Mouse (Mus musculus): ENCODE measurements at regions not wholly inside any gene's neighbourhood (a gene's known extent, or its start where the extent isn't known, plus 50 kb on each side); places are given as distances from the start of the nearest gene placed in this dataset.

DNA sequence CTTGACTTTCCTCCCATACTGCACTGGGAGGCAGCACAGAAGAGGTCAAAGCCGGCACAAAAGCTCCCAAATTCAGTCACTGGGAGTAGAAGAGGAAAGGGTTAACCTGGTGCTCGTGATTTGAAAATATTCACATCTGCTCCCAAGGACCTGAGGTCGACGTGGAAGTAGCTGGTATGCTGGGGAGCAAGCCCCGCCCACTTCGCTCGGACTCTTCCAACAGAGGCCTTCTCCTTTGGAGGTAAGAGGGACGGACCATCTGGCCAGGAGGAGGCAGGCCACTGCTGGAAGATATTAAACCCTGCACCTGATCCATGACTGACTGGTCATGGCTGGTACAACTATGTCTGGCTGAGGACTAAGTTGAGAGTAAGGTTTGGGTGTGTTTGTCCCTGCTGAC, 305.7 kb downstream of the Zfp706 start:
- no peaks in the 10 kb centered on the region for H3K9me3 ChIP-seq (replicated peaks; ENCODE audit: control insufficient read depth, low read length, poor library complexity, severe bottlenecking)
- H3K4me3 ChIP-seq (ENCODE audit: low read depth, low read length), result no peak overlapping the region
- 49% methylated on average over 8 of the region's 8 CpGs for WGBS
- no peak overlapping the region for H3K9ac ChIP-seq (ENCODE audit: low read depth, low read length)
- no peaks in the 10 kb centered on the region for H3K27me3 ChIP-seq (ENCODE audit: control insufficient read depth, insufficient read depth, low read depth, low read length)
- no peaks in the 10 kb centered on the region for H3K36me3 ChIP-seq (ENCODE audit: control insufficient read depth, insufficient read depth, low read length)
- ATAC-seq, result no peak
- H3K4me2 ChIP-seq (ENCODE audit: low read length), result no peak overlapping the region
- H3K27ac ChIP-seq (ENCODE audit: low read length), result no peak overlapping the region
- H3K4me1 ChIP-seq (ENCODE audit: control insufficient read depth, insufficient read depth, low read length), result no peaks in the 10 kb centered on the region

DNA sequence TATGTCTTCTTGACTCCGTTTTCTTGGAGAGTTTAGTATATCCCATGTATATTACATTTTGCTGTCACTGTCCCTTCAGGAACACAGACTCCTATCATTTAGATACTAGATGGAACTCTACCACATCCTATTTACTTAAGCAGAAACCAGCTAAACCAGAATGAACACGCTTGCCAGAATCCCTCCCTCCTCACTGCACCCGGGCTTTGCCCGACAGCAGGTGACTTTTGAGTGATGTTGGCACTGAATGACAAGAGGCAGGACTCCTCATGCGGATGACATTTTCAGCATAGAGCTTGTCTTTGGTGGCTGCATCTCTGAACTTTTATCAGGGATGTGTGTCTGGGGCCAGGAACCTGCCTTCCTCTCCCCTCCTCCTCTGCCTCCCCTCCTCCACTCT, 307.4 kb downstream of the Zfp706 start:
- no peak for ATAC-seq
- H3K4me3 ChIP-seq (ENCODE audit: low read depth, low read length), result no peak overlapping the region
- no peak overlapping the region for H3K9ac ChIP-seq (ENCODE audit: low read depth, low read length)
- WGBS, result 83% methylated on average over 5 of the region's 5 CpGs
- H3K4me2 ChIP-seq (ENCODE audit: low read length), result no peak overlapping the region
- H3K4me1 ChIP-seq (ENCODE audit: control insufficient read depth, insufficient read depth, low read length), result peaks cover 3% of the 10 kb centered on the region
- no peaks in the 10 kb centered on the region for H3K27me3 ChIP-seq (ENCODE audit: control insufficient read depth, insufficient read depth, low read depth, low read length)
- no peak overlapping the region for H3K27ac ChIP-seq (ENCODE audit: low read length)
- H3K36me3 ChIP-seq (ENCODE audit: control insufficient read depth, insufficient read depth, low read length), result no peaks in the 10 kb centered on the region
- H3K9me3 ChIP-seq (replicated peaks; ENCODE audit: control insufficient read depth, low read length, poor library complexity, severe bottlenecking), result no peaks in the 10 kb centered on the region

DNA sequence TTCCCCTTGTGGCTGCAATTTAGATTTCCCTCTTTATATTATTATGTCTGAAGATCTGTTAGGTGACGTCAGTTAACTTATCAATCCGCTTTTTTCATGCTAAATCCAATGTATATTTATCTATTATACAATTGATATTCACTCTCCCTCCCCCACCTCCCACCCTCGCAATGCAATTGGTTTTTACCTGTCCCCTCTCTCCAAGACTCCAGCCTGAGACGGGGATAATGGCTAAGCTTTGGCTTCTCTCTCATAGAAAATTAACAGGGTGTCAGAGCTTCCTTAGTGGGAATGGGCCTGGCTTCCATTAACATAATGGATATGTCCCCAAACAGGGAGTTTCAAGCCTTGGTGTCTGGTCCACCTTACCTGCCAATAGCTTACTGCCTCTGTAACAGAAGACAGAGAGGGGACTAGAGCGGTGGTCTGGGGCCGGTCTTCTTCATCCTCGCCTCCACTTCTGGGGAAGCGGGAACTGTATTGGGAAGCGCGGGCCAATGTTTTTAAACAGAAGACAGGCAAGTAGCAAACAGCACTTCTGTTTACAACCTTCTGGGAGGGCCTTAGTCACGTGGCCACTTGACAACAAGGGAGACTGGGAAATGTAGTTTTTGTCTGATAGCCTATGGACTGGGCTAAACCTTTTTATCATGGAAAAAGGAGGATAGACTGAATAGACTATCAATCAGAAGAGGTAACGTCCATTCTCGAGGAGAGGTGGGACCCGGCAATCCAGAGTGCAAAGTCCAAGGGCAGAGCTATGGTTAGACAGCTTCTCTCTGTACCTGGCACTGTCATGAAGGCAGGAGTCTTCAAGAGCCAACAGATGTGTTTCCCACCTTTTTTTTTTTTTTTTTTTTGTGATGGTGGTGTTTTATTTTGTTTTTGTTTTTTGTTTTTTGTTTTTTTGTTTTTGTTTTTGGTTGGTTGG, 312.1 kb downstream of the Zfp706 start:
- peak overlapping the region; percentile 60 for H3K9ac ChIP-seq (ENCODE audit: low read depth, low read length)
- H3K27ac ChIP-seq (ENCODE audit: low read length), result no peak overlapping the region
- WGBS, result 26% methylated on average over 14 of the region's 14 CpGs
- no peaks in the 10 kb centered on the region for H3K36me3 ChIP-seq (ENCODE audit: control insufficient read depth, insufficient read depth, low read length)
- no peaks in the 10 kb centered on the region for H3K9me3 ChIP-seq (replicated peaks; ENCODE audit: control insufficient read depth, low read length, poor library complexity, severe bottlenecking)
- H3K4me2 ChIP-seq (ENCODE audit: low read length), result peak overlapping the region; percentile 69
- peaks cover 5% of the 10 kb centered on the region for H3K4me1 ChIP-seq (ENCODE audit: control insufficient read depth, insufficient read depth, low read length)
- ATAC-seq, result peak; percentile 94
- peak overlapping the region; percentile 44 for H3K4me3 ChIP-seq (ENCODE audit: low read depth, low read length)
- no peaks in the 10 kb centered on the region for H3K27me3 ChIP-seq (ENCODE audit: control insufficient read depth, insufficient read depth, low read depth, low read length)

DNA sequence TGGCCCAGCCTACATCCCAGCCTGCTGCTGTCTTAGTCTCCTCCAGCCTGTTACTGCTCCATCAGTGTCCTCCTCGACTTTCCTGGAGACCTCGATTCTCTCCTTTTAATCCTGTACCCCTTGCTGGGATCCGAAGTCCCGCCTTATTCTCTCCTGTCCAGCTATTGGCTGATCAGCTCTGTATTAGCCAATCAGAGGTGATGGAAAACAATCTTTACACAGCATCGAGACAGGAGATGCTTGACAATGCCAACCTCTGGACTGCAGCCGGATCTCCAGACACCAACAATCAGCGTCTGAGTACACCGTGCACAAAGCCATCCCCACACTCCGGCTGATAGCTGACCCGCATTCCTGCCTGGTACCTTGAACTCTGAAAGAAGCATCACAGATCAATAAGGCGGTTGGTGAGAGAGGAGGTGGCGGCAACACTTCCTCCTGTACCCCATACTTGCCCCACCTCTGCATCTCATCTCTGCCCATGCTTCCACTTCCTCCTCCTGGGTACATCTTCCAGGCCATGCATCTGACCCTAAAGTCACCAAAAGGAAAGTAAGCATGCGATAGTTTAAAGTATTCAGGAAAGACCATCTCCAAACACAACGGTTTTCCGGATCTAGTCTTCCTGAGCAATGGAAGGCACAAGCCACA, 316.4 kb downstream of the Zfp706 start:
- Histone ChIP-seq H3K9me3 (replicated peaks; ENCODE audit: control insufficient read depth, low read length, poor library complexity, severe bottlenecking) (no peaks in the 10 kb centered on the region), H3K27ac (ENCODE audit: low read length) (no peak overlapping the region), H3K4me2 (ENCODE audit: low read length) (peak overlapping the region; percentile 15), H3K9ac (ENCODE audit: low read depth, low read length) (no peak overlapping the region), H3K27me3 (ENCODE audit: control insufficient read depth, insufficient read depth, low read depth, low read length) (no peaks in the 10 kb centered on the region), H3K36me3 (ENCODE audit: control insufficient read depth, insufficient read depth, low read length) (no peaks in the 10 kb centered on the region), H3K4me3 (ENCODE audit: low read depth, low read length) (peak overlapping the region; percentile 1; the same call in 1 of the 2 replicates), H3K4me1 (ENCODE audit: control insufficient read depth, insufficient read depth, low read length) (peaks cover 5% of the 10 kb centered on the region)
- no peak for ATAC-seq
- WGBS, result 47% methylated on average over 15 of the region's 15 CpGs

DNA sequence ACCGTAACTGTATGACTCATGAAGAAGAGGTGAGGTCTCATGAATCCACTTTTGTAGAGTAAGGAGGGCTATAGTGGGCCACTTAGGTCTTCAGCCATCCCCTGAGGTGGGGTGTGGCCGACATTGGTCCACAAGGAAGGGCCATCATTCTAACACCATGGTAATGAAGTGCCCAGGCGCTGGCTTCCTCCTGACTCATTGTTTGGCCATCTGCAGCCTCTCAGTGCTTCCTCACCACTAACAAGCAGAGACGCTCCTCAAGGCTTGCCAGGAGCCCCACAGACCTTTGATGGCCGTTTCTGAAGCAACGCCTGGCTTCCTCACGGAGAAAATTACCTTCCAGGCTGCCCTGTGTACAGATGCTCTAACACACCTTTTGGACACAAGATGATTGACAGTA, 317.7 kb downstream of the Zfp706 start:
- no peaks in the 10 kb centered on the region for H3K36me3 ChIP-seq (ENCODE audit: control insufficient read depth, insufficient read depth, low read length)
- H3K9ac ChIP-seq (ENCODE audit: low read depth, low read length), result no peak overlapping the region
- H3K4me3 ChIP-seq (ENCODE audit: low read depth, low read length), result no peak overlapping the region
- H3K27me3 ChIP-seq (ENCODE audit: control insufficient read depth, insufficient read depth, low read depth, low read length), result no peaks in the 10 kb centered on the region
- H3K4me1 ChIP-seq (ENCODE audit: control insufficient read depth, insufficient read depth, low read length), result no peaks in the 10 kb centered on the region
- ATAC-seq, result no peak
- H3K4me2 ChIP-seq (ENCODE audit: low read length), result no peak overlapping the region
- no peak overlapping the region for H3K27ac ChIP-seq (ENCODE audit: low read length)
- 87% methylated on average over 7 of the region's 7 CpGs for WGBS
- no peaks in the 10 kb centered on the region for H3K9me3 ChIP-seq (replicated peaks; ENCODE audit: control insufficient read depth, low read length, poor library complexity, severe bottlenecking)

DNA sequence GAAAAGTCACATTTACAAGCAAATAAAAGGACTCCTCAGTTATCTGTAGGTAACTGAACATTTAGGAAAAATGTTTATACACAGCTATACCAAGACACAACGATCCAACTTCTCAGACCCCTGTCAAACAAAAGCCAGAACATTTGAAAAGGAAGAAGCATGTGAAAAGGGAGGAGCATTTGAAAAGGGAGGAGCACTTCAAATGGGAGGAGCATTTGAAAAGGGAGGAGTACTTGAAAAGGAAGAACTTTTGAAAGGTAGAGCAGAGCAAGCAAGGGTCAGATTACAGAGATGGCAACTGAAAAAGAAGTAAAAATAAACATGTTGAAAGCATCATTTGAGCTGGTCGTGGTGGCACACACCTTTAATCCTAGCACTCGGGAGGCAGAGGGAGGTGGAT, 318.3 kb downstream of the Zfp706 start:
- no peaks in the 10 kb centered on the region for H3K27me3 ChIP-seq (ENCODE audit: control insufficient read depth, insufficient read depth, low read depth, low read length)
- H3K9me3 ChIP-seq (replicated peaks; ENCODE audit: control insufficient read depth, low read length, poor library complexity, severe bottlenecking), result no peaks in the 10 kb centered on the region
- no peaks in the 10 kb centered on the region for H3K36me3 ChIP-seq (ENCODE audit: control insufficient read depth, insufficient read depth, low read length)
- H3K4me1 ChIP-seq (ENCODE audit: control insufficient read depth, insufficient read depth, low read length), result no peaks in the 10 kb centered on the region
- no peak overlapping the region for H3K4me2 ChIP-seq (ENCODE audit: low read length)
- no peak overlapping the region for H3K4me3 ChIP-seq (ENCODE audit: low read depth, low read length)
- no peak for ATAC-seq
- H3K9ac ChIP-seq (ENCODE audit: low read depth, low read length), result no peak overlapping the region
- WGBS, result 77% methylated on average over 3 of the region's 3 CpGs
- no peak overlapping the region for H3K27ac ChIP-seq (ENCODE audit: low read length)

DNA sequence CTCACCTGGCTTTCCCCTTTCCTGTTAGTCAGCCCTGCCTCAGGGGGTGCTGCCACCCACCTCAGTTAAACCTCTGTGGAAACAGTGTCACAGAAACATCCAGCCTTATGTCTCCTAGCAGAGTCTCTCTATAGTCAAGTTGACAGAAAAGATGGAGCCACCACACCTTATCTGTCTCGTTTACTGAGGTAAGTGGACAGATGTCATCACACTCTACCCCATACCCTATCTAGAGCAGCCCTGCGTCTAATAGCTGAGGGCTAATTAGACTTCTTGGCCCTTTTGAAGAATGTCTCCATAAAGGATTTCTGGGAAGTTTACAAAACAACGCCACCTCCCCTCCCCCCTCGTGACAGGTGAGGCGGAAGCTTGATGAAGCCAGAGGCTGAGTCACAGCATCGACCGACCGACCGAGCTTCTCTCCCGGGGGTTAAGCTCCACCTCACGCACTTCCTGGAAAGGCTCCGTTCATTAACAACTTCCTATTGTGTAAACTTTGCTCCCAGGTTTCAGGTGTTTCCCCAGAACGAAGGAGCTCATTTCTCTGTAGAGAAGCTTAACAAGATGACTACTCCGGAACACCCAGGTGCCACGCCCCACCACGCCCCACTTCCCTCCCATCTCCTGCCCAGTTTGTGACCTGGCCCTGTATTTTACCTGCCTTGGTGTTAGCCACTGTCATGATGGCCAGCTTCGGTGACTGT, 319.4 kb downstream of the Zfp706 start:
- H3K27ac ChIP-seq (ENCODE audit: low read length), result no peak overlapping the region
- H3K4me1 ChIP-seq (ENCODE audit: control insufficient read depth, insufficient read depth, low read length), result no peaks in the 10 kb centered on the region
- H3K27me3 ChIP-seq (ENCODE audit: control insufficient read depth, insufficient read depth, low read depth, low read length), result no peaks in the 10 kb centered on the region
- ATAC-seq, result no peak
- H3K4me2 ChIP-seq (ENCODE audit: low read length), result no peak overlapping the region
- no peak overlapping the region for H3K4me3 ChIP-seq (ENCODE audit: low read depth, low read length)
- no peaks in the 10 kb centered on the region for H3K9me3 ChIP-seq (replicated peaks; ENCODE audit: control insufficient read depth, low read length, poor library complexity, severe bottlenecking)
- WGBS, result 16% methylated on average over 17 of the region's 17 CpGs
- no peaks in the 10 kb centered on the region for H3K36me3 ChIP-seq (ENCODE audit: control insufficient read depth, insufficient read depth, low read length)
- no peak overlapping the region for H3K9ac ChIP-seq (ENCODE audit: low read depth, low read length)

DNA sequence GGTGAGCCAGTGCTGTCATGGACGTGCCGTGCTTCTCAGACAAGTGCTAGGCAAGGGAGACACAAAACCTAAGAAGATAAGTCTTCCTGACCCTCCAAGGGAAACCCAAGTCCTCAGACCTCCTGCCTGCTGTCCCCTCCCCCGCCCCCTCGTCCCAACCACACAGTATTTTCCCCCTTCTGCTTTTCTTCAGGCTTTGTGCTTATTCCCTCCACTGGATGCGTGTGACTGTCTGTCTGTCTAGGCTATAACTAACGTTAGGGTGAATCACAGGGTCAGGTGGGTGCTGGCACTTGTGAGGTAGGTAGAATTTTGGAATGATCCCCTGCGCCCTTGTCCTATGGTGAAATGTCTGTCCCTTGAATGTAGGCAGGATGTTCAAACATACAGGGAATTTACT, 322.9 kb downstream of the Zfp706 start:
- H3K9me3 ChIP-seq (replicated peaks; ENCODE audit: control insufficient read depth, low read length, poor library complexity, severe bottlenecking), result no peaks in the 10 kb centered on the region
- H3K4me3 ChIP-seq (ENCODE audit: low read depth, low read length), result no peak overlapping the region
- no peak overlapping the region for H3K9ac ChIP-seq (ENCODE audit: low read depth, low read length)
- no peak for ATAC-seq
- no peak overlapping the region for H3K27ac ChIP-seq (ENCODE audit: low read length)
- no peaks in the 10 kb centered on the region for H3K4me1 ChIP-seq (ENCODE audit: control insufficient read depth, insufficient read depth, low read length)
- H3K36me3 ChIP-seq (ENCODE audit: control insufficient read depth, insufficient read depth, low read length), result no peaks in the 10 kb centered on the region
- H3K4me2 ChIP-seq (ENCODE audit: low read length), result no peak overlapping the region
- 83% methylated on average over 7 of the region's 7 CpGs for WGBS
- no peaks in the 10 kb centered on the region for H3K27me3 ChIP-seq (ENCODE audit: control insufficient read depth, insufficient read depth, low read depth, low read length)

DNA sequence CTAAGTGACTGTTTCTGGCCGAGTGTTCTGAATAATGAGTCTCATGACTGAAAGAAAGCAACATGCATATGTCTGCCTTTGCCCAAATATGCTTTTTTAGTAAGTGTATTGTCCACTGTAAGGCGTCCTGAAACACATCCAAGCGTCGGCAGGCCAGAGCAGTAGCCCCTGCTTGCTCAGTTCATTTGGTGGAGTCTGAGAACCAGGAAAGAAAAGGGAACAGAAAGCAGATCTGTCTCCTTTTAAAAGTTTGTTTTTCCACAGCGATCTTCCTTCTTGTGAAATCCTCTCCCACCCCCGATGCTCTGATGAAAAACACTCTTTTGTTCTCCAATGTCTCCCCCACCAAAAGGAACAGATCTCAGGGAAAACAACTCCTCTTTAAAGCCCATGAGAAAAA, 324.7 kb downstream of the Zfp706 start:
- H3K36me3 ChIP-seq (ENCODE audit: control insufficient read depth, insufficient read depth, low read length), result no peaks in the 10 kb centered on the region
- H3K27ac ChIP-seq (ENCODE audit: low read length), result no peak overlapping the region
- WGBS, result 62% methylated on average over 6 of the region's 6 CpGs
- no peaks in the 10 kb centered on the region for H3K27me3 ChIP-seq (ENCODE audit: control insufficient read depth, insufficient read depth, low read depth, low read length)
- no peak for ATAC-seq
- no peaks in the 10 kb centered on the region for H3K4me1 ChIP-seq (ENCODE audit: control insufficient read depth, insufficient read depth, low read length)
- no peak overlapping the region for H3K9ac ChIP-seq (ENCODE audit: low read depth, low read length)
- H3K4me2 ChIP-seq (ENCODE audit: low read length), result no peak overlapping the region
- H3K4me3 ChIP-seq (ENCODE audit: low read depth, low read length), result no peak overlapping the region
- H3K9me3 ChIP-seq (replicated peaks; ENCODE audit: control insufficient read depth, low read length, poor library complexity, severe bottlenecking), result no peaks in the 10 kb centered on the region
